Mouse (Mus musculus): ENCODE results near the gene Diras1.

Diras1 gene

DNA sequence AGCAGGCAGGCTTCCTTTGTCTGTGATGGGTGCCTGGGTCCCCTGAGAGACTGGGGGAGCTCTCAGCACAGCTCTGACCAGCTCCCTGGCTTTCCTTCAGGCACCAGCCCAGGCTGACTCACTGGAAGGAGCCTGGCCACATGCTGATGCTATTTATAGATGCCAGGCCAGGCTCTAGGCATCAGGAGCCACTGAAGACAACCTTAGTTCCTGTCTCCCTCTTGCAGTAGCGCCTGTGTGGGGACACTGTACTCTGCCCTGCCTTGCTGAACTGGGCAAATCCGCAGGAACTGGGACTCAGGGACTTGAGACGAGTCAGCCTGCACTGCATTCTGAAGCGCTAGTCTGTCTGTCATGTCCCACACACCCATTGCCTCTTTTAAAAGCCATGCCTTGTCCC lies 1.9 kb upstream of the Diras1 start:
- DNase-seq, result no peak

DNA sequence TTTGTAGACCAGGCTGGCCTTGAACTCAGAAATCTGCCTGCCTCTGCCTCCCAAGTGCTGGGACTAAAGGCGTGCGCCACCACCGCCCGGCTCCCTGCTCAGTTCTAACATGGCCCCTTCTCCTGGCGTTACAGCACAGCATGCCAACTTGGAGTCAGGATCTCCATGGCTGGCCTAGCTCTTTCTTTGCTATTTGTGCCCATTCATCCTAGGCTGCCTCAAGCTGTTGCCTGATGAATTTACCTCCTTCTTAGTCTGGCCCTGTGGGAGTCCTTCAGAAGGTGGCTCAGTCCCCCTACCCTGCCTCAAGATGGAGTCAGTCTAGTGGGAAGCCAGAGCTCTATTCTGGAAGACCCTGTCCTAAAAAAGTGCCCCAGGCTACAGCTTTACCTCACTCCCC lies 1.4 kb upstream of the Diras1 start:
- no peak for DNase-seq

DNA sequence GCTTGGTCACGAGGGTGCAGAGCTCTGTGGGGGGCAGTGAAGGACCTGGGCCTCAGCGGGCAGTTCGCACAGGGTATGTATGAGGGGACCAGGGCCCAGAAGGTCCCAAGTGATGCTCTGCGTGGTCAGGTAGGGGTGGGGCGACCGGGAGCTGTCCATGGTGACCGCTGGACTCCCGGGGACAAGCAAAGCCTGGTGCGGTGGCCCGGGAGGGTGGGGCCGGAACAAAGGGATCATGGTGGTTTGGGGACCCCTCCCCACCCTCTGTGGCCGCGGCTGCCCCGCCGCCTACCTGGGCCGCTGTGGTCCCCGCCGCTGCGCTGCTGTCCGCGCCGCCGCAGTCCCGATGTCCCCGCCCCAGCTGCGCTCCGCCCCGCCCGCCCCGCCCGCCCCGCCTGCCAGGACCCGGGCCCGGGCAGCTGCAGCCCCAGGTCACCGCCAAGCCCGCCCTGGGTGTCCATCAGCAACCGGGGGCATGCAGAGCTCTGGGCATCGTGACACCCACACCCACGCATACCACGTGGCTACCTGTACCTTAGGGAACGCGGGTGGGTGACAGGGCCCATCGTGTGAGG lies 328 bp downstream of the Diras1 start:
- DNase-seq, result no peak

DNA sequence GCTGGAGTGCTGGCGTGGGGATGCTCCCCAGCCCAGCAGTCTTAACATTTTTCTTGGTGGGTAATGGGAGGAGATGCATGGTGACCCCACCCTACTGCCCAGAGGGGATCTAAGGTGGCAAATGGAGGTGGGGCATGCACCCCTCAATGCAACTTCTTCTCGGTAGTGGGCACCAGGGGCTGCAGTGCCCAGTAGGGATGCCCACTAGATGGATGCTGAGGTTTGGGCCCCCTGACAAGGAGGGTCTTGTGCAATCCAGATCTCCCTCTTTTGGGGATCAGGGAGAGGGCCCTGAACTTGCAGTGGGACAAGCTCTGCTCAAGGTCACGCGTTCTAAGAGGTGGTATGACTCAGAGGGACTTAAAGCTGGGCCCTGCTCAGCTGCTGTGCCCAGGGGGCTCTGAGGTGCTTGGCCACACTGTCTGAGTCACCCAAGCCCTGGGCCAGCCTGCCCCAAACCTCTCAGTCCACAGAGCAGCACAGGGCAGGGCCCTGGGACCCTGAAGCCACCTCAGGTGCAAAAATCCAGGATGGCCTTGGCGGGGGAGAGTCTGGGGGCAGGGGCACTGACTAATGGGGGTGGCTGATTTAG lies 1.0 kb downstream of the Diras1 start:
- no peak for DNase-seq

DNA sequence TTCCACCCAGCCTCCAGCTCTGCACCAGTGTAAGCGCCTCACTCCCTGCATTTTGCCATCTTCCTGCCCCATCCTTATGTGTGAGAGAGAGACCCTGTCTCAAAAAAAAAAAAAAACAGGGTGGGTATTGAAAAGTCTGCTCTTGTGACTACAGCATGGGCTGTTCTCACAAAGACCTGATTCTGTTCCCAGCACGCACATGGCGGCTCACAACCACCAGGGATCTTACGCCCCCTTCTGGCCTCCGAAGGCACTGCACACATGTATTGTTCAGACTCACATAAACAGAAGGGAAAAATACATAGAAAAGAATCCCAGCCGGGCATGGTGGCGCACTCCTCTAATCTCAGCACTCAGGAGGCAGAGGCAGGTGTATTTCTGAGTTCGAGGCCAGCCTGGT lies 2.7 kb downstream of the Diras1 start:
- no peak for DNase-seq

DNA sequence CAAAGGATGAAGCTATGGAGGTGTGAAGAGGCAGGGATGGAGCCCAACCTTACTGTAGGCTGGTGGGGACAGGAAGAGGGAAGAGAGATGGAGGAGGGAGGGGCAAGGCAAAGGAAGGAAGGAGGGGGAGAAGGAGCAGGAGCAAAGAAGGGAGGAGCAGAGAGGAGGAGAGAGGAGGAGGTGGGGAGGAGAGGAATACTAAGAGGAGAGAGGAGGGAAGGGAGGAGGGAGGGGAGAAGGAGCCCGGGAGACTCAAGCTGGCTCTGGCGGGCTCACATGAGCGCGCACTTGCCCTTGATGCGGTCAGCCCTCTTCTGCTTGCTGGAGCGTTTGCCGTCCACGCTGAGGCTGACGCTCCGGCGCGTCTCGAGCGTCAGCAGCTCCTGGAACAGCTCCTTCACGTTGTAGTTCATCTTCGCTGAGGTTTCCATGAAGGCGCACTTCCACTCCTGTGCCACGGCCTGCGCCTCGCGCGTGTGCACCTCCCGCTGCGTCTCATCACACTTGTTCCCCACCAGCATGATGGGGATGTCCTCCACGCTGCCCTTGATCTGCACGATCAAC lies 3.8 kb downstream of the Diras1 start:
- no peak for DNase-seq

DNA sequence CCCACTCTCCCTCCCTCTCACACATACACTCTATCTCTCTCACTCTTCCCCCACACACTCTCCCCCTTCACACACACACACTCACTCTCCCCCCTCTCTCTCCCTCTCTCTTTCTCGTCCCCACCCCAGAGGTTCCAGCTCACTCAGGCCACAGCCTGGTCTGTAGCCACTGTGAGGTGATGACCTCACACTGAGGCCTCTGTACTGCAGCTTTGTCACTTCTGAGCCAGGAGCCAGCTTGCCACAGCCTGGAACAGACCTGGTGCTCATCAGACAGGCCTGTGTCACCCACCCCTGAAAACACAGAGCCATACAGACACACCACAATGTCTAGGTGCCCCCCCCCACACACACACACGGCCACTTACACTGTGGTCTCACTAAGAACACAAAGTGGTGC lies 5.3 kb downstream of the Diras1 start:
- DNase-seq, result no peak

DNA sequence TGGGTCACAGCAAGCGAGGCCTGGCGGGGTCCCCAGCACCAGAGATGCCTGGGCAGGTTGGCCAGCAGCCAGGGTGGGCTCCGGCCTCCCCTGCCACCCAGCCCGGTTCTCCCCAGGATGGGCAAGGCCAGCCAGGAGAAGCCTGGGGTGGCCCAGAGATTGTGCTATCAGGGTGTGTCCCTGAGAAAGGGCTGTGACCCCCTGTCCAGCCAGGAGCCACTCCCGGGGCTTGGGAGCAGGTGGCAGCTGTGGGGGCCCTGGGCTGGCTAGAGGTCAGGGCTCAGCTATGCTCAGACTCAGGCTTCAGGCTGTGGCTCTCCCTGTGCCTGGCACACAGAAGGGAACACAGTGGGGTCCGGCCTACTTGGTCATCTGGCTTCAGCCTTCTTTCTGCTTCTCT lies 5.8 kb downstream of the Diras1 start:
- no peak for DNase-seq

DNA sequence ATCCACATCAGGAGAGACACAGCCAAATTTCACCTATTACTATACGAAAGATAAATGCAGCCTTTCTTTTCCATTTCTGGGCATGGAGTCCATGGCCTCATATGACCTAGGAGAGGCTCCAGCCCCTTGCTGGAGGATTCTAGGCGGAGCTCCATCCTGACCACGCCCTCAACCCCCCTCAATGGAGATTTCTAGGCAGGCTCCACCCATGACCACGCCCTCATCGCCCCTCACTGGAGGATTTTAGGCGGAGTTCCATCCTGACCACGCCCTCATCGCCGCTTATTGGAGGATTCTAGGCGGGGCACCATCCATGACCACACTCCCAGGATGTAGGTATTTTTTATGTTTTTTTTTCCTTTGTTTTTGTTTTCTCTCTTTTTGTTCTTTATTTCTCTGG lies 7.1 kb downstream of the Diras1 start:
- DNase-seq, result no peak

DNA sequence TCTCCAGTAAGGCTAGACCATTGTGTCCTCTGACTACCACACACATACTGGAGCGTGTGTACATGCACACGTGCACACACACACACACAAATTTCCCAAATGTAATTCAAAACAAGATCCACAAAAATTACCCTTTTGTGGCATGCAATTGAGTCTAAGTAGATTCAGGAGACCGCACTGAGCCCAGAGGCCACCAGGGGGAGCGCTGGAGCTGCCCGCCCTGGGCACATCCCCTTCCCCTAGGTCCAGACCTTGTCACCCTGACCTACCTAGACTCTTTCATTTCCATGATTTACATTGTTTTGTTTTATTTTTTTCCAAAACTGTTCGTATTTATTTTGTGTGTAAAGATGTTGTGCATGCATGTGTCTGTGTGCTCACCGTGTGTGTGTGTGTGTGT lies 8.8 kb downstream of the Diras1 start:
- peak in 1 of 2 experiments; percentile 32 for DNase-seq

DNA sequence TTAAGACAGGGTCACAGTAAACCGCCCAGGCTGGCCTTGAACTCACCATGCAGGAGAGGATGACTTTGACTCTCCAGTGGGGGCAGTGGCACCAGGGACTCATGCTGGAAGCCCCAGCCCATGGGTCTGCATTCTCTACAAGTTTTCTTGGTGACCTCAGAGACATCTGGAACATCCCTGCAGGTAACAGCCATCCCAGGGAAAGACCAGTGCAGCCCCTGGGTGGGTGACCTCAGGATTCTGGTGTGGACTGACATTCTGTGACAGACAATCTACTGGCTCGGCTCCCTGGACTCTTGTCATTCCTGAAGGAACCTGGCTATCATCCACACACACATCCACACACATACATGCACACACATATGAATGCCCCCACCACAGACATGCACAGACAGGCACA lies 9.8 kb downstream of the Diras1 start:
- DNase-seq, result no peak

DNA sequence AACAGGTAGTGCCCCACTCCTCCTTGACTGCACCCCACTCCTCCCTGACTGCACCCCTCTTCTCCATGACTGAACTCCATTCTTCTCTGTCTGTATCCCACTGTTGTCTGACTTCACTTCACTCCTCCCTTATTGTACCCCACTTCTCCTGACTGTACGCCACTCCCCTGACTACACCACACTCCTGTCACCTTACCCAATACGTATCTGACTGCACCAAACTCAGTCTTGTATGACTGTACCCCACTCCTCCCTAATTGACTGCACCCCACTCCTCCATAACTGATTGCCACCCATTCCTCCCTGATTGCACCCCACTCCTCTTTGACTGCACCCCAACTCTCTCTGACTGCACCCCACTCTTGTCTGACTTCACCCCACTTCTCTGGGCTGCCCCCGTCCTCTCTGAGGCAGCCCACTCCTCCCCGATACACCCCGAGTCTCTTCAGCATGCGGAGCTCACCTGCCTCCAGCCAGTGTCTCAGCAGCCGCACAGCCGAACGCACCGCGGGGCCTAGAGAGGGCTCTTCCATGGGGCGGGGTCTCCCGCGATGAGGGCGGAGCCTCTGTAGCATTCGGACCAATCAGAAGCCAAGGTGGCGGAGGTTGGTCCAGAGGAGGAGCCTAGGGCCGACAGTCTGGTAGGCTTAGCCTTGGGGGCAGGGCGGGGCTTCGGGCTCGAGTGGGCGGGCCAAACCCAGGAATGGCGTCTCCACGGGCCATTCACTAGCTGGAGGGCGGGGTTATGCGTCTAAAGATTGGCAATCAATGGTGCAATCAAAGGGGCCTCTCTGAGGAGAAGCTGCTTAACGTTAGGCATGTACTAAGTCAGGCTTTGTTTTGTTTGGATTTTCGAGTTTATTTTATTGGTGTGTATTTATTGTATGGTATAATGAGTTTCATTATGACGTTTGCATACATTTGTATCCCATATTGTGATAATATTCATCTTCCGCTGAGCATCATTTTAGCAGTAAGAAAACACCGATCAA lies 10.8 kb downstream of the Diras1 start, which contains the start of gene Gng7:
TSS of gene Gng7 (minus strand) at position 553 of the 992 bp plus-strand sequence.
- DNase-seq, result peak; percentile 76 to 81

DNA sequence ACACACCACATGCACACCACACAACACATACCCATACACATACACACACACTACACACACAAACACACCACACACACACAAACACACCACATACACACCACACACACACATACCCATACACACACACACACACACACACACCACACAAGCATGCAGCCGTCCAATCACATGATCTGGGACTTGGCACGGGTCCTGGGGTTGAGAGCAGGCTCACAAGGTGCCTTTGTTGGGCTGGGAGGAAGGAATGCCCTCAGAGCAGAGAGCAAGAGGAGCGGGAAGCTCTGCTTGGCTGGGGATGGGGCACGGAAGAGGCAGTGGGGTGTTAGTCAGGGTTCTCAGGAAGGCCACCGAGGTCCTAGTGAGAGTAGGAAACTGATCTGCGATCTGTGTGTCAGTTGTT lies 14.6 kb downstream of the Diras1 start:
- no peak for DNase-seq

DNA sequence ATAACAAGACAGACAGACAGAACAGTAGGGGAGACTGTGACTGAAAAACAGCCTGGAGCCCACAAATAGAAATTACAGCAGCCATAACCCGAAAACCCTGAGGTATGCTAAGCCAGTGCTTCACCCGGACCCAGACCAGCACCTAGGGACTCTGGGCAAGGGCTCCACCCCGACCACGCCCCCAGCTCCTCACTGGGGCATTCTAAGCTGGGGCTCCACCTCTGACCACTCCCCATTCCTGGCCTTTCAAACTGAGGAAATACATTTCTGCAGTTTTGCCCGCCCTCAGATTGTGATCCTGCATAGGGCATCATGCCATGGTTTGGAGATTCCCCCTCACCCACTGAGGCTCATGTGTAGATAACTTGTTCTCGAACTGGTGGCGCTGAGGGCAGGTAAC lies 18.2 kb downstream of the Diras1 start:
- no peak for DNase-seq

DNA sequence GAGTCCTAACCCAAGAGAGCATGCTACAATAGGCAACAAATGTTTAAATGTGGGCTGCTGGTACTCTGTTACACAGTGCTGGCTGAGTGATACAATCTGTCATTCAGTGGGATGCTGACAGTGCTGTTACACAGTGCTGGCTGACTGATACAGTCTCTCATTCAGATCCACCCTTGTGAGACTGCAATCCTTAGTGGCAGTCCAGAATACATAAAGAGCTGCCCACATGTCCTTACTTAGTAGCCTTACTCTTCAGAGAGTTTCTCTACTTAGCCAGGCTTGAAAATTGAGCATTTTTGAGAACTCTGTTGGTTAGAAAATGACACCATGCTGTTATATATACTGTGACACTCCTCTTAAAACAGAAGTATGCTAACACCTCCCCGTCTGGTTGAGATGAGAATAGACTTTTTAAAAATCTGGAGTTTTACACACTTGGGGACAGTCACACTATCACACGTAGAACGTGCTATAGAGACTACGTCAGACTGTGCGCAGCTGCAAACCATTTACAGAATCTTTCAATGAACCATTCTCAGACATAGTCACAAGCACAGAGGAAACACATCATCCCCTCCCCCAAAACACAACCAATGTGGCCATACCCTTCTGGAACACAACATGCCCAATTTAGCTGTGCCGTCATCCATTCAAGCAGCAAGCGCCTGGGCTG lies 19.3 kb downstream of the Diras1 start:
- DNase-seq, result no peak

DNA sequence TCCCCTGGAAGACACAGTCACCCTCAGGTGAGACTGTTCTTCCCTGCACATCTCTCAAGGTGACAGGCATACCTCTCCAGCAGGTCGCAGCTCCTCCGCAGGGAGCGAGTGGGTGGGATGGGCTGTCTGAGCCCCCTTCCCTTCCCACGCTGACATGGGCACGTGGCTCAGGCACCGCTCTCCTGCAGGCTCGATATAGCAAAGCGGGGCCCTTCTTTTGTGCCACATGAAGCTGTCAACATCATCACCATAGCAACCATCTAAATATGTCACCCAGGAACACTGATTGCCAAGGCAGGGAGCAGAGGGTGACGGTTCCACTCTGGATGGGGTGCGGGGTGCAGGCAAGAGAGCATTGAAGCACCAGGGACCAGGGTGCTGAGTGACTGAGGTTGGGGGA lies 24.3 kb downstream of the Diras1 start:
- no peak for DNase-seq

DNA sequence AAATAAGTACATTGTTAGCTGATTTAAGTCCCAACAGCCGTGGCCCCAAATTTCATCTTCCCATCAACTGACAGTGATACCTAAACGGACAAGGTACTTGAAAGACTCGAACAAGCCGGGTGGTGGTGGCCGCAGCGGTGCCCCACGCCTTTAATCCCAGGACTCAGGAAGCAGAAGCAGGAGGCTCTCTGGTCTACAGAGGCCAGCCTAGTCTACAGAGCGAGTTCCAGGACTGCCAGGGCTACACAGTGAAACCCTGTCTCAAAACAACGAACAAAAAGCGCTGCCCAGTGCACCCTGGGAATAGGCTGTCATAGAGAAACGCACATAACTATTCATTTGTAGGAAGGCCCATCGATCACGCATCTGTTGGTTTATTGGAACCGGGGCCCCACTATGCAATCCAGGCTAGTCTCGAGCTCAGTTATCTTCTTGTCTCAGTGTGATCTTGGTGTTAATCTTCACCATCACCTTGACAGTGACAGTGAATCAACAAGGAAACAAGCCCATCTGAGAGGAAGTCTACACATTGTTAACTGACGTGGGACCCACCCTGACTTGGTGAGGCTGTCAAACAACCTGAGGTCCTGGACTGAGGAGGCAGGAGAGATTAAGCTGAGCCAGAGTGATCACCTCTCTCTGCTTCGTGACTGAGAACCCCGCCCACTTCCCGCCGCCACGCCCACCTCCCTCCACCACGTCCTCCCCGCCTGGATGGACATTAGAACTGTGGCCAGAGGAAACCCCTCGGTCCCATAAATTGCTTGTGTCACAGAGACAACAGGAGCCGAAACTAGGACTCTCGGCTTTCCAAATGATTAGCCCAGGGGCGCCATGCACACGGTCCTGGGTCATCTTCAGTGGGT lies 25.0 kb downstream of the Diras1 start:
- DNase-seq, result no peak

DNA sequence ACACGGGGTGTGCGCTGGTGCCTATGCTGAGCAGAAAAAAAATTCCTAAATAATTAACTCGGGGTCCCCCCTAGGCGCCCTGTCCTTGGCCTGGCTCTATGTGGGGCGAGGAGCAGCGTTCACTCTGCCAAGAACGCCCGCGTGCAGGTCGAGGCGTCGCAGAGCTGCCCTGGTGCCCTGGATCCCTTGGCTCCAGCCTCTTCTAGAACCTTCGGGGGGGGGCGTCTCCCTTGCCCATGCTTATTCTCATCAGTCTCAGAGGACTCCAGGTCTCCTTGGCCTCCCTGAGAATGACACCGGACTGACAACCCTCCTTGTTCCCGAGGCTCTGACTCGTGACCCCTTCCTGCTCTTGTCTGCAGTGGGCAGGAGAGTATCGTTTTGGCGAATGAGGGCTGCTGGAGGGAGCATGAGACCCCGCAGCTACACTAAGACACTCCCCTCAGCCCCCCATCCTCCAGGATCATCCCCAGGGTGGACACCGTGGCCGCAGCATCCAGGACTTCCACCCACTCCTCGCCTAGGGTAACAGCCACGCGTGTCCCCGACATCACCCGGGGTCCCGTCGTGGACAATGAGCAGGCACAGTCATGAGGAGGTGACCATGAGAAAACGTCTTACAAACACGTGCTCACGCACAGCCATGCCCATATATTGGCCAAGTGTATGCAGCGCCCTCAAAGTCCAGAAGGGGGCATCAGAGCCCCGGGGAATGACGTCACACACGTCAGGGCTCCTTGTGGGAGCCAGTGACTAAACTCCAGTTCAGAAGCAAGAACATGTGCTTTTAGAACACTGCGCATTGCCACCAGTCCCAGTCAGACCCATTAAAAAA lies 25.9 kb downstream of the Diras1 start:
- peak; percentile 68 to 71 for DNase-seq

DNA sequence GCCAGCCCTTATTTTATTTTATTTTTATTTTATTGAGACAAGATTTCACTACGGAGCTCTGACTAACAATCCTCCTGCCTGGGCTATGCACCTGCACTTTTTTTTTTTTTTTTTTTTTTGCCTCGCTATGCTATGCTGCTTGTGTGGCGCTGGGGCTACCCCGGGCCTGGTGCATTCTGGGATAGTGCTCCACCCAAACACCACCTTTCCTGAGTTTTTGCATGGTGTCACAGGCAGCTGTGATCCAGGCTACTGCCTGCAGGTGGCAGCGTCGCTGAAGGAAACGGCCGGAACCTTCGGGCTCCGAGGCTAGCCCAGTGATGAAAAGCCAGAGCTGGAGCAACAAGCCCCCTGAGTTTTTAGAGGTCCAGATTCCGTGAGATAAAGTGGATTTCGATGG lies 26.7 kb downstream of the Diras1 start:
- DNase-seq, result peak; percentile 45 to 49

DNA sequence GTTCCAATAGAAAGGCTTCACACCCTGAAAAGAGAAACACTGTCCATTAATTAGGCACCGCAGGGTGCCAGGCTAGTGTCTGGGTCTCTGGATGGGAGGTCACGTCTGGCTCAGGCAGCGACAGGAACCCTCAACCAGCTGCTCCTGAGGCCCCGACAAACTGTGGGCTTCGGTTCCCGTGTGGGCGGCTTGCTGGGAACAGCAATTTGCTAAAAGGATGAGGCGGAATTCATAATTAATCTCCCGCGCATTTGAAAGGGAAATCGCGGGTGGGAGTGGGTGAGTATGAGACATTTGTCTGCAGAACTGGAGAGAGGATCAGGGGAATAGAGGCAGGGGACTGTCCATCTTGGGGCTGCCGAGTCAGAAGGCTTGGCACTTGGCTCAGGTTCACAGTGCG lies 27.4 kb downstream of the Diras1 start:
- no peak for DNase-seq

DNA sequence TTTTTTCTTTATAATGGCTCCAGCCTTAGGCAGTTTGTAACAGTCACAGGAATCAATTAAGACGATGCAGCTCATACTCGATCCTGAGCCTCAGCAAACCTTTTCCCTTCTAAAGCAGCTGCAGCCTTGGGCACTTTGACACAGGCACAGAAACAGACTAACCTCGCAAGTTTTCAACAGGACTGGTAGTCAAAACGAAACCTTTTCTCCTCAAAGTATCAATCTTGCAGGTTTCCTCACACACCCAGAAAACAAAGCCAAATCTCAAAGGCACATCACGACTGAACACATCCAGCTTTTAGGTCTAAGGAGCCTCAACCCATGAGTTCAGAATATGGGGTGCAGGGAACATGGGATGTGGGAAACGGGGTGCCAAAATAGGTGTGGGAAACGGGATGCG lies 28.1 kb downstream of the Diras1 start:
- DNase-seq, result no peak
